Mouse (Mus musculus): ENCODE data around the gene Foxp1. TPM values are rescaled to one million over a fixed set of nuclear protein-coding genes. Genes with fewer than 3 reads are reported as not detected.

Foxp1 gene
- total and polyA plus RNA-seq, 3 experiments = 57.4 to 88.1 (median 79.8) TPM

DNA sequence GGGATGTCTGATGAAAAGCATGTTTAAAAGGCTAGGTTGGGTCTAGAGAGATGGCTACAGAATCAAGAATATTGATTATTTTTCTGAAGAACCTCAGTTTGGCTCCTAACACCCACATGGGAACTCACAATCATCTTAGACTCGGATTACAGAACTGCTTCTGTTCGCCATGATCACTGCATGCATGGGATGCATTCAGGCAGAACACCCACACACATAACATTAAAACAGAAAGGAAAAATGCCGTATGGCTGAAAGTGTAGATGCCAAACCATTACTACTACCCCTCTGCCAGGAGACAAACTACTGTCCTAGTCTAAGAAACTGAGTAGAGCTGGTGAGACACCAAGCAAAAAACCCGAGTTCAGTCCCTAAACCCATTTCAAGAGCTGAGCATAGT is 192.4 kb downstream of the Foxp1 start:
- Histone ChIP-seq H3K36me3 (replicated peaks) (peaks cover 2% of the 10 kb centered on the region), H3K27me3 (ENCODE audit: insufficient read depth, low read length) (no peaks in the 10 kb centered on the region)
- no peak for DNase-seq (ENCODE audit: low spot score)

GRCm38 (mm10) chr6:99328634-99329033 is 193.9 kb downstream of the Foxp1 start:
- Histone ChIP-seq H3K4me1 (ENCODE audit: insufficient read depth, low read depth, low read length) (peaks cover 2% of the 10 kb centered on the region; the same call in 1 of the 2 replicates), H3K4me3 (ENCODE audit: low read depth, low read length) (no peak overlapping the region), H3K9me3 (replicated peaks) (no peaks in the 10 kb centered on the region), H3K27me3 (ENCODE audit: insufficient read depth, low read length) (no peaks in the 10 kb centered on the region), H3K36me3 (replicated peaks) (peaks cover 2% of the 10 kb centered on the region)
- DNase-seq (ENCODE audit: low spot score) (no peak), ATAC-seq (ENCODE audit: extremely low read depth, insufficient number of reproducible peaks, low FRiP score, poor library complexity, severe bottlenecking) (no peak)
- TF ChIP-seq GATA2 (IDR thresholded peaks at IDR 0.05; ENCODE audit: borderline replicate concordance, low read depth, low read length) (no peak), TAL1 (conservative IDR thresholded peaks at IDR 0.05; ENCODE audit: low read depth, low read length) (no peak), CTCF (IDR thresholded peaks at IDR 0.05; ENCODE audit: low read depth, low read length) (no peak), GATA1 (IDR thresholded peaks at IDR 0.05; ENCODE audit: borderline replicate concordance, low read length) (no peak), POLR2AphosphoS5 (IDR thresholded peaks at IDR 0.05; ENCODE audit: insufficient replicate concordance, low read depth, low read length) (no peak)

More for the DNA sequence above, 192.4 kb downstream of the Foxp1 start:
- no peak for ATAC-seq (ENCODE audit: extremely low read depth, insufficient number of reproducible peaks, low FRiP score, poor library complexity, severe bottlenecking)
- no peak overlapping the region for H3K4me3 ChIP-seq (ENCODE audit: low read depth, low read length)
- H3K9me3 ChIP-seq (replicated peaks) = no peaks in the 10 kb centered on the region
- H3K4me1 ChIP-seq (ENCODE audit: insufficient read depth, low read depth, low read length) = peaks cover 2% of the 10 kb centered on the region; the same call in 1 of the 2 replicates
- TF ChIP-seq TAL1 (conservative IDR thresholded peaks at IDR 0.05; ENCODE audit: low read depth, low read length) = no peak
- TF ChIP-seq POLR2AphosphoS5 (IDR thresholded peaks at IDR 0.05; ENCODE audit: insufficient replicate concordance, low read depth, low read length) = no peak
- TF ChIP-seq GATA1 (IDR thresholded peaks at IDR 0.05; ENCODE audit: borderline replicate concordance, low read length) = no peak
- TF ChIP-seq CTCF (IDR thresholded peaks at IDR 0.05; ENCODE audit: low read depth, low read length) = no peak
- TF ChIP-seq GATA2 (IDR thresholded peaks at IDR 0.05; ENCODE audit: borderline replicate concordance, low read depth, low read length) = no peak

- TF ChIP-seq GATA1 (IDR thresholded peaks at IDR 0.05; ENCODE audit: borderline replicate concordance, low read length) (no peak), POLR2AphosphoS5 (IDR thresholded peaks at IDR 0.05; ENCODE audit: insufficient replicate concordance, low read depth, low read length) (no peak), CTCF (IDR thresholded peaks at IDR 0.05; ENCODE audit: low read depth, low read length) (no peak), TAL1 (conservative IDR thresholded peaks at IDR 0.05; ENCODE audit: low read depth, low read length) (no peak), GATA2 (IDR thresholded peaks at IDR 0.05; ENCODE audit: borderline replicate concordance, low read depth, low read length) (no peak)
- peaks cover 2% of the 10 kb centered on the region for H3K36me3 ChIP-seq (replicated peaks)
- peaks cover 2% of the 10 kb centered on the region; the same call in 1 of the 2 replicates for H3K4me1 ChIP-seq (ENCODE audit: insufficient read depth, low read depth, low read length)
- no peak overlapping the region for H3K4me3 ChIP-seq (ENCODE audit: low read depth, low read length)
- H3K9me3 ChIP-seq (replicated peaks) = no peaks in the 10 kb centered on the region
- DNase-seq (ENCODE audit: low spot score) (no peak), ATAC-seq (ENCODE audit: extremely low read depth, insufficient number of reproducible peaks, low FRiP score, poor library complexity, severe bottlenecking) (no peak)
- no peaks in the 10 kb centered on the region for H3K27me3 ChIP-seq (ENCODE audit: insufficient read depth, low read length)
Measured at GRCm38 (mm10) chr6:99328146-99328545, 194.4 kb downstream of the Foxp1 start.

DNA sequence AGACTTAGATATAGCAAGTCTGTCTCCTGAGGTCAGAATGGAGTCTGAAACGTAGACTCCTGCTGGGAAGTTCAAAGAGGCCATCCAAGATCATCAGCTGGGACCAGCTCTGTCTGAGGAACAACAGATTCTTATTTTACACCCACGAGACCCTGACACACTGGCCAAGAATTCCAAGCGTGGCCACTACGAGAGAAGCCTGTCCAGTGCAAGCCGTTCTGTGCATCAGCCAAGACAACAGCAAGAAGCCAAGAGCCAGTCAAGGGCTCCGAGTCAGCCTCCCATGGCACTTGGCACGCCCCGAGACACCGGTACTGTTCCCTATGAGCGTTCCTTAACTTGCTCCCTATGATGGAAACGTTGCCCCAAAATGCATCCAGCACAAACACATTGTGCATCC is 194.8 kb downstream of the Foxp1 start:
- no peak overlapping the region for H3K4me3 ChIP-seq (ENCODE audit: low read depth, low read length)
- H3K4me1 ChIP-seq (ENCODE audit: insufficient read depth, low read depth, low read length) = peaks cover 2% of the 10 kb centered on the region; the same call in 1 of the 2 replicates
- peaks cover 2% of the 10 kb centered on the region for H3K36me3 ChIP-seq (replicated peaks)
- H3K27me3 ChIP-seq (ENCODE audit: insufficient read depth, low read length) = no peaks in the 10 kb centered on the region
- H3K9me3 ChIP-seq (replicated peaks) = no peaks in the 10 kb centered on the region
- TF ChIP-seq POLR2AphosphoS5 (IDR thresholded peaks at IDR 0.05; ENCODE audit: insufficient replicate concordance, low read depth, low read length) (no peak), CTCF (IDR thresholded peaks at IDR 0.05; ENCODE audit: low read depth, low read length) (no peak), GATA1 (IDR thresholded peaks at IDR 0.05; ENCODE audit: borderline replicate concordance, low read length) (no peak), TAL1 (conservative IDR thresholded peaks at IDR 0.05; ENCODE audit: low read depth, low read length) (no peak), GATA2 (IDR thresholded peaks at IDR 0.05; ENCODE audit: borderline replicate concordance, low read depth, low read length) (no peak)
- no peak for ATAC-seq (ENCODE audit: extremely low read depth, insufficient number of reproducible peaks, low FRiP score, poor library complexity, severe bottlenecking)
- no peak for DNase-seq (ENCODE audit: low spot score)

DNA sequence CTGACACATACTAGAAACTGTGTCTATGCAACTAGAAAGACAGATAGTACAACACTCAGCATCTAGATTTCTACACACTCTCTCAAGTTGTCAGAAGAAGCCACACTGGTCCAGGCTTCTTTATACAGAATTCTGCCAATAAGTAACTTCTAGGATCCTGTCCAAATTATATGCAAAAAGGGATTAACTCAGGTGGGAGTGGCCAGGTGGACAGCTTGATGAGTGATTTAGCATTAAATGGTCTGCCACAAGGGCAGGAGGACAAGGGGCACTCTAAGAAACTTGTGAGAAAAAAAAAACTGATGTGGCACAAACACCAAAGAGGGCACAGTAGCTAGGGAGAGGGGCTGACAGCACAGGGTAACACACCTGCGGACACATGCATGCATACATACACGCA is 196.6 kb downstream of the Foxp1 start:
- TF ChIP-seq CTCF (IDR thresholded peaks at IDR 0.05; ENCODE audit: low read depth, low read length) (no peak), GATA1 (IDR thresholded peaks at IDR 0.05; ENCODE audit: borderline replicate concordance, low read length) (no peak), GATA2 (IDR thresholded peaks at IDR 0.05; ENCODE audit: borderline replicate concordance, low read depth, low read length) (no peak), TAL1 (conservative IDR thresholded peaks at IDR 0.05; ENCODE audit: low read depth, low read length) (no peak), POLR2AphosphoS5 (IDR thresholded peaks at IDR 0.05; ENCODE audit: insufficient replicate concordance, low read depth, low read length) (no peak)
- no peak for ATAC-seq (ENCODE audit: extremely low read depth, insufficient number of reproducible peaks, low FRiP score, poor library complexity, severe bottlenecking)

GRCm38 (mm10) chr6:99325461-99325860 is 197.1 kb downstream of the Foxp1 start:
- Histone ChIP-seq H3K36me3 (replicated peaks) (peaks cover 1% of the 10 kb centered on the region), H3K27me3 (ENCODE audit: insufficient read depth, low read length) (no peaks in the 10 kb centered on the region), H3K4me1 (ENCODE audit: insufficient read depth, low read depth, low read length) (no peaks in the 10 kb centered on the region; the same call in 1 of the 2 replicates), H3K4me3 (ENCODE audit: low read depth, low read length) (no peak overlapping the region), H3K9me3 (replicated peaks) (no peaks in the 10 kb centered on the region)
- TF ChIP-seq POLR2AphosphoS5 (IDR thresholded peaks at IDR 0.05; ENCODE audit: insufficient replicate concordance, low read depth, low read length) = no peak
- TF ChIP-seq GATA1 (IDR thresholded peaks at IDR 0.05; ENCODE audit: borderline replicate concordance, low read length) = no peak
- TF ChIP-seq CTCF (IDR thresholded peaks at IDR 0.05; ENCODE audit: low read depth, low read length) = no peak
- TF ChIP-seq GATA2 (IDR thresholded peaks at IDR 0.05; ENCODE audit: borderline replicate concordance, low read depth, low read length) = no peak
- no peak for TF ChIP-seq TAL1 (conservative IDR thresholded peaks at IDR 0.05; ENCODE audit: low read depth, low read length)
- ATAC-seq (ENCODE audit: extremely low read depth, insufficient number of reproducible peaks, low FRiP score, poor library complexity, severe bottlenecking) (no peak), DNase-seq (ENCODE audit: low spot score) (no peak)

More for the DNA sequence above, 196.6 kb downstream of the Foxp1 start:
- H3K9me3 ChIP-seq (replicated peaks) = no peaks in the 10 kb centered on the region
- no peaks in the 10 kb centered on the region for H3K27me3 ChIP-seq (ENCODE audit: insufficient read depth, low read length)
- H3K36me3 ChIP-seq (replicated peaks) = peaks cover 2% of the 10 kb centered on the region
- no peak for DNase-seq (ENCODE audit: low spot score)
- H3K4me1 ChIP-seq (ENCODE audit: insufficient read depth, low read depth, low read length) = no peaks in the 10 kb centered on the region; the same call in 1 of the 2 replicates
- no peak overlapping the region for H3K4me3 ChIP-seq (ENCODE audit: low read depth, low read length)

Data from G1E (cell line).